Mouse (Mus musculus) embryonic fibroblast, embryonic 13.5 days (primary cell): ENCODE results near the gene Unc5cl.

Experiments used
- CTCF ChIP-seq: IDR thresholded peaks from 2 replicates; pipeline ENCODE4 v1.5.1; 2011; ENCODE audit warnings: mild to moderate bottlenecking, control low read depth, low read length, moderate library complexity, borderline replicate concordance; ENCODE audit not compliant: insufficient read depth
- POLR2A ChIP-seq: IDR thresholded peaks from 2 replicates; pipeline ENCODE4 v1.6.1; 2011; ENCODE audit warnings: low read depth, mild to moderate bottlenecking, control low read depth, low read length, moderate library complexity

DNA sequence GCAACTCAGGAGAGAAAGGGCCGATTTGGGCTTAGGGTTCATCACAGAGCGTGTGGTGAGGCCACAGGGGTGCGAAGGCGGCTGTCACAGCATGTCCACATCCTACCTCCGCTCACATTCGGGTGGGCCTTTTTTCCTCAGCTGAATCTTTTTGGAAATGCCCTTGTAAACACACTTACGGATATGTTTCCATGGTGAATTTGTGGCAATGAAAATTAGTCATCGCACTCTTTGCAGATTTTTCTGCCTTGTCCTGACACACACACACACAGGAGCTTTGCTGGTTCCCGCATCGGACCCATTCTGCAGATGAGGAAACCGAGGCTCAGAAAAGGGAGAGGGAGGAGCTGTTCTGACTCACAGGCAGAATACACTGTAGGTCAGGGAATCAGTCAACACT is 91.3 kb downstream of the Unc5cl start:
- TF ChIP-seq POLR2A (no peak), CTCF (no peak)
